Mouse (Mus musculus): ENCODE data around the gene Coq8b.

Gene Coq8b

GRCm38 (mm10) chr7:27232781-27233281 lies at the start of gene Coq8b:
TSS of gene Coq8b (plus strand) at chr7:27233023.
- peak; percentile 80 for DNase-seq (ENCODE audit: low spot score)

- no peak for DNase-seq (ENCODE audit: low spot score)
These were observed 47.9 kb upstream of the Coq8b start for GRCm38 (mm10) chr7:27184964-27185363.

- no peak for DNase-seq (ENCODE audit: low spot score)
These were observed 46.8 kb upstream of the Coq8b start for GRCm38 (mm10) chr7:27185986-27186385.

- no peak for DNase-seq (ENCODE audit: low spot score)
These were observed 43.4 kb upstream of the Coq8b start for GRCm38 (mm10) chr7:27189271-27189931.

- DNase-seq (ENCODE audit: low spot score): no peak
These were observed 40.4 kb upstream of the Coq8b start for GRCm38 (mm10) chr7:27192434-27192833.

- DNase-seq (ENCODE audit: low spot score): no peak
These were observed 39.1 kb upstream of the Coq8b start for GRCm38 (mm10) chr7:27193731-27194130.

GRCm38 (mm10) chr7:27195681-27196611 lies 36.9 kb upstream of the Coq8b start, which contains the start of the genes BC024978 and Snrpa:
TSS of gene BC024978 (plus strand) at chr7:27195781.
TSS of gene Snrpa (minus strand) at chr7:27196271.
- DNase-seq (ENCODE audit: low spot score): peak; percentile 88

- DNase-seq (ENCODE audit: low spot score): no peak
These were observed 35.7 kb upstream of the Coq8b start for GRCm38 (mm10) chr7:27197136-27197535.

- DNase-seq (ENCODE audit: low spot score): no peak
These were observed 35.2 kb upstream of the Coq8b start for GRCm38 (mm10) chr7:27197634-27198033.

- DNase-seq (ENCODE audit: low spot score): no peak
These were observed 34.5 kb upstream of the Coq8b start for GRCm38 (mm10) chr7:27198355-27198754.

- no peak for DNase-seq (ENCODE audit: low spot score)
These were observed 34.0 kb upstream of the Coq8b start for GRCm38 (mm10) chr7:27198779-27199178.

GRCm38 (mm10) chr7:27203730-27204449 lies 28.9 kb upstream of the Coq8b start:
- no peak for DNase-seq (ENCODE audit: low spot score)

GRCm38 (mm10) chr7:27212626-27213025 lies 20.2 kb upstream of the Coq8b start:
- DNase-seq (ENCODE audit: low spot score): no peak

- no peak for DNase-seq (ENCODE audit: low spot score)
These were observed 14.2 kb upstream of the Coq8b start for GRCm38 (mm10) chr7:27218586-27218985.

- no peak for DNase-seq (ENCODE audit: low spot score)
These were observed 12.9 kb upstream of the Coq8b start for GRCm38 (mm10) chr7:27219937-27220336.

GRCm38 (mm10) chr7:27221939-27222338 lies 10.9 kb upstream of the Coq8b start:
- DNase-seq (ENCODE audit: low spot score): no peak

- DNase-seq (ENCODE audit: low spot score): no peak
These were observed 10.3 kb upstream of the Coq8b start for GRCm38 (mm10) chr7:27222538-27222937.

- no peak for DNase-seq (ENCODE audit: low spot score)
These were observed 7.8 kb upstream of the Coq8b start for GRCm38 (mm10) chr7:27224877-27225575.

GRCm38 (mm10) chr7:27227276-27227675 lies 5.5 kb upstream of the Coq8b start:
- DNase-seq (ENCODE audit: low spot score): no peak

- no peak for DNase-seq (ENCODE audit: low spot score)
These were observed 5.1 kb upstream of the Coq8b start for GRCm38 (mm10) chr7:27227676-27228075.

- peak; percentile 85 for DNase-seq (ENCODE audit: low spot score)
These were observed 4.5 kb upstream of the Coq8b start, which contains the start of gene Itpkc for GRCm38 (mm10) chr7:27228281-27228821. TSS of gene Itpkc (minus strand) at chr7:27228661.

Data from ovary, postnatal 14 days (tissue).